Mouse (Mus musculus): ENCODE measurements around the gene Krt13. TPM values are rescaled to one million over a fixed set of nuclear protein-coding genes. Genes with fewer than 3 reads are reported as not detected.

Gene Krt13
- polyA plus RNA-seq, 1 experiment: 0.98 TPM

- WGBS: 79% methylated on average over 9 of the region's 9 CpGs
- no peaks in the 10 kb centered on the region for H3K36me3 ChIP-seq (ENCODE audit: control insufficient read depth, insufficient read depth, low read length)
These were observed 23.5 kb downstream of the Krt13 start for GRCm38 (mm10) chr11:100097819-100098218.

GRCm38 (mm10) chr11:100096141-100096540, 25.2 kb downstream of the Krt13 start, which contains the start of gene Krt35:
TSS of gene Krt35 (minus strand) at chr11:100096241.
- no peak within 1 kb of the TSS for H3K4me3 ChIP-seq (ENCODE audit: control insufficient read depth, insufficient read depth, low read length)
- TF ChIP-seq POLR2A (IDR thresholded peaks at IDR 0.05; ENCODE audit: control insufficient read depth, extremely low read depth, insufficient read depth, low read length, poor library complexity): no peak
- TF ChIP-seq CTCF (IDR thresholded peaks at IDR 0.05; ENCODE audit: borderline replicate concordance, control insufficient read depth, extremely low read depth, insufficient read depth, low read length, poor library complexity): no peak
- no peaks in the 10 kb centered on the region for H3K27me3 ChIP-seq (ENCODE audit: control insufficient read depth, insufficient read depth, low read length)
- H3K4me1 ChIP-seq (replicated peaks; ENCODE audit: control insufficient read depth, insufficient read depth, low read length): no peaks in the 10 kb centered on the region
- no peak for DNase-seq
- no peaks in the 10 kb centered on the region for H3K36me3 ChIP-seq (ENCODE audit: control insufficient read depth, insufficient read depth, low read length)
- 91% methylated on average over 9 of the region's 9 CpGs for WGBS
- H3K27ac ChIP-seq (ENCODE audit: control insufficient read depth, insufficient read depth, low read length): no peak within 1 kb of the TSS

More at GRCm38 (mm10) chr11:100097819-100098218, 23.5 kb downstream of the Krt13 start:
- Histone ChIP-seq H3K4me1 (replicated peaks; ENCODE audit: control insufficient read depth, insufficient read depth, low read length) (no peaks in the 10 kb centered on the region), H3K27ac (ENCODE audit: control insufficient read depth, insufficient read depth, low read length) (no peak overlapping the region), H3K27me3 (ENCODE audit: control insufficient read depth, insufficient read depth, low read length) (no peaks in the 10 kb centered on the region), H3K4me3 (ENCODE audit: control insufficient read depth, insufficient read depth, low read length) (no peak overlapping the region)
- DNase-seq: no peak
- TF ChIP-seq CTCF (IDR thresholded peaks at IDR 0.05; ENCODE audit: borderline replicate concordance, control insufficient read depth, extremely low read depth, insufficient read depth, low read length, poor library complexity): no peak
- TF ChIP-seq POLR2A (IDR thresholded peaks at IDR 0.05; ENCODE audit: control insufficient read depth, extremely low read depth, insufficient read depth, low read length, poor library complexity): no peak

DNA sequence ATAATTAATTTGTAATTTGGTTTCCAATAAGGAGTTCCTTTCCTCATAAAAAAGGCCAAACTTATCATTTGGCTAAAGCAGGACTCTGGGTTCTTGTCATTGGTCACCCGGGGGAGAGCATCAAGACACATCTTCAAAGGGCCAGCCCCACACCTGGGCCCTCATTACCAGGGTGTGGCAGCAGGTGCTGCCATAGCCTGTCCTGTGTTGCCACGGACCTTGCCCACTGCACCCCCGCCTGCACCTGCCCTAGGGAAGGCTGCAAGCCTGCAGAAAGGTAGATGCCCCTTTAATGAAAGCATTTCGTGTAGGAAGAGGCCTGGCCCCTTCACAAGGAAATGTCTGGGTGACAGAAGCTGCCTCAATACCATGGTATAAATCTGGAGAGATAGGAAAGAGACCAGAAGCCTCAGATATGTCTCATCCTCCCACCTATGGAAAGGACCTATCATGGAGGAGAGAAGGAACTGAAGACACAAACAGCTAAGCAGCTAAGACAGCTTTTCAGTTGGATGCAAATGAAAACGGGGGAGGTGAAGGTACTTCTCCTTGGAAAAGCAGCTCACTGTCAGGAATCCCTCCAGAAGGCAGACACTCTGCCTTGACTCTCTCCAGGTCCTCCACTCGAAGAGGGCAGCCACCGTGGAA, 32.9 kb downstream of the Krt13 start:
- Histone ChIP-seq H3K4me3 (ENCODE audit: control insufficient read depth, insufficient read depth, low read length) (no peak overlapping the region), H3K27me3 (ENCODE audit: control insufficient read depth, insufficient read depth, low read length) (no peaks in the 10 kb centered on the region), H3K27ac (ENCODE audit: control insufficient read depth, insufficient read depth, low read length) (no peak overlapping the region), H3K4me1 (replicated peaks; ENCODE audit: control insufficient read depth, insufficient read depth, low read length) (no peaks in the 10 kb centered on the region), H3K36me3 (ENCODE audit: control insufficient read depth, insufficient read depth, low read length) (no peaks in the 10 kb centered on the region)
- TF ChIP-seq CTCF (IDR thresholded peaks at IDR 0.05; ENCODE audit: borderline replicate concordance, control insufficient read depth, extremely low read depth, insufficient read depth, low read length, poor library complexity) (no peak), POLR2A (IDR thresholded peaks at IDR 0.05; ENCODE audit: control insufficient read depth, extremely low read depth, insufficient read depth, low read length, poor library complexity) (no peak)
- 67% methylated on average over 7 of the region's 7 CpGs for WGBS
- DNase-seq: no peak

GRCm38 (mm10) chr11:100087861-100088260, 33.5 kb downstream of the Krt13 start, which contains the start of gene Krt32:
TSS of gene Krt32 (minus strand) at chr11:100088226.
- 95% methylated on average over 10 of the region's 10 CpGs for WGBS
- H3K4me3 ChIP-seq (ENCODE audit: control insufficient read depth, insufficient read depth, low read length): no peak within 1 kb of the TSS
- H3K27me3 ChIP-seq (ENCODE audit: control insufficient read depth, insufficient read depth, low read length): no peaks in the 10 kb centered on the region
- no peaks in the 10 kb centered on the region for H3K36me3 ChIP-seq (ENCODE audit: control insufficient read depth, insufficient read depth, low read length)
- TF ChIP-seq CTCF (IDR thresholded peaks at IDR 0.05; ENCODE audit: borderline replicate concordance, control insufficient read depth, extremely low read depth, insufficient read depth, low read length, poor library complexity) (no peak), POLR2A (IDR thresholded peaks at IDR 0.05; ENCODE audit: control insufficient read depth, extremely low read depth, insufficient read depth, low read length, poor library complexity) (no peak)
- no peaks in the 10 kb centered on the region for H3K4me1 ChIP-seq (replicated peaks; ENCODE audit: control insufficient read depth, insufficient read depth, low read length)
- H3K27ac ChIP-seq (ENCODE audit: control insufficient read depth, insufficient read depth, low read length): no peak within 1 kb of the TSS
- DNase-seq: no peak

- no peak overlapping the region for H3K27ac ChIP-seq (ENCODE audit: control insufficient read depth, insufficient read depth, low read length)
- H3K4me1 ChIP-seq (replicated peaks; ENCODE audit: control insufficient read depth, insufficient read depth, low read length): no peaks in the 10 kb centered on the region
- no peak for DNase-seq
- no peak for TF ChIP-seq POLR2A (IDR thresholded peaks at IDR 0.05; ENCODE audit: control insufficient read depth, extremely low read depth, insufficient read depth, low read length, poor library complexity)
- no peak for TF ChIP-seq CTCF (IDR thresholded peaks at IDR 0.05; ENCODE audit: borderline replicate concordance, control insufficient read depth, extremely low read depth, insufficient read depth, low read length, poor library complexity)
- WGBS: 50% methylated on average over 1 of the region's 1 CpGs
- no peak overlapping the region for H3K4me3 ChIP-seq (ENCODE audit: control insufficient read depth, insufficient read depth, low read length)
- no peaks in the 10 kb centered on the region for H3K36me3 ChIP-seq (ENCODE audit: control insufficient read depth, insufficient read depth, low read length)
- no peaks in the 10 kb centered on the region for H3K27me3 ChIP-seq (ENCODE audit: control insufficient read depth, insufficient read depth, low read length)
These were observed 47.5 kb downstream of the Krt13 start for GRCm38 (mm10) chr11:100073873-100074272.

Other genes with a start within 250 kb of the Krt13 start
- gene Krtap9-1, start 248.2 kb downstream of the Krt13 start, polyA plus RNA-seq (2012; rRNA removed): not detected in 2 replicates
- not detected in 2 replicates for gene Gm11567, start 242.4 kb downstream of the Krt13 start, polyA plus RNA-seq (2012; rRNA removed)
- gene Krtap31-1, start 213.6 kb downstream of the Krt13 start, polyA plus RNA-seq (2012; rRNA removed): 0.13 TPM in 1 of 2 replicates, not detected in the other
- gene Gm11565, start 206.8 kb downstream of the Krt13 start, polyA plus RNA-seq (2012; rRNA removed): not detected in 2 replicates
- 0.11 TPM in 1 of 2 replicates, not detected in the other for gene Krtap31-2, start 185.3 kb downstream of the Krt13 start, polyA plus RNA-seq (2012; rRNA removed)
- gene Krtap9-5, start 173.1 kb downstream of the Krt13 start, polyA plus RNA-seq (2012; rRNA removed): not detected in 2 replicates
- not detected in 2 replicates for gene Krtap29-1, start 142.5 kb downstream of the Krt13 start, polyA plus RNA-seq (2012; rRNA removed)
- not detected in 2 replicates for gene Krtap16-1, start 135.0 kb downstream of the Krt13 start, polyA plus RNA-seq (2012; rRNA removed)
- 0.31 and 0.43 TPM in 2 replicates for gene Krtap17-1, start 127.6 kb downstream of the Krt13 start, polyA plus RNA-seq (2012; rRNA removed)
- gene Krt33a, start 105.4 kb downstream of the Krt13 start, polyA plus RNA-seq (2012; rRNA removed): 0.11 and 0.14 TPM in 2 replicates
- gene Krt33b, start 91.7 kb downstream of the Krt13 start, polyA plus RNA-seq (2012; rRNA removed): 0.44 TPM in 1 of 2 replicates, not detected in the other
- gene Krt34, start 80.0 kb downstream of the Krt13 start, polyA plus RNA-seq (2012; rRNA removed): not detected in 2 replicates
- 0.15 and 0.23 TPM in 2 replicates for gene Krt31, start 71.0 kb downstream of the Krt13 start, polyA plus RNA-seq (2012; rRNA removed)
- gene Krt32, start 33.3 kb downstream of the Krt13 start, polyA plus RNA-seq (2012; rRNA removed): 0.18 and 0.30 TPM in 2 replicates
- gene Krt35, start 25.3 kb downstream of the Krt13 start, polyA plus RNA-seq (2012; rRNA removed): 0.13 and 0.20 TPM in 2 replicates
- gene Krt36, start 15.9 kb downstream of the Krt13 start, polyA plus RNA-seq (2012; rRNA removed): 0.79 and 0.90 TPM in 2 replicates
- gene Krt15, start 14.4 kb upstream of the Krt13 start, polyA plus RNA-seq (2012; rRNA removed): 0.85 and 1.1 TPM in 2 replicates
- 8.7 and 13.0 TPM in 2 replicates for gene Krt19, start 27.1 kb upstream of the Krt13 start, polyA plus RNA-seq (2012; rRNA removed)
- gene Krt9, start 71.7 kb upstream of the Krt13 start, polyA plus RNA-seq (2012; rRNA removed): 0.31 and 0.42 TPM in 2 replicates
- 59.7 and 80.7 TPM in 2 replicates for gene Krt14, start 86.0 kb upstream of the Krt13 start, polyA plus RNA-seq (2012; rRNA removed)
- 4.1 and 4.8 TPM in 2 replicates for gene Krt16, start 127.3 kb upstream of the Krt13 start, polyA plus RNA-seq (2012; rRNA removed)
- gene Krt17, start 139.5 kb upstream of the Krt13 start, polyA plus RNA-seq (2012; rRNA removed): 238 and 276 TPM in 2 replicates
- 0.31 and 0.97 TPM in 2 replicates for gene Krt42, start 148.3 kb upstream of the Krt13 start, polyA plus RNA-seq (2012; rRNA removed)
- 117 and 131 TPM in 2 replicates for gene Eif1, start 198.3 kb upstream of the Krt13 start, polyA plus RNA-seq (2012; rRNA removed)
- gene Gast, start 212.8 kb upstream of the Krt13 start, polyA plus RNA-seq (2012; rRNA removed): 2.0 and 2.4 TPM in 2 replicates
- gene Hap1, start 234.6 kb upstream of the Krt13 start, polyA plus RNA-seq (2012; rRNA removed): 7.7 and 8.6 TPM in 2 replicates

All from thymus, adult 2 months (tissue).